Mouse (Mus musculus) heart, postnatal 4 days (tissue): Measurements from ENCODE around the gene Rcor2. TPM values are rescaled to one million over a fixed set of nuclear protein-coding genes. Genes with fewer than 3 reads are reported as not detected.

Source experiments
- DNase-seq: peaks from one replicate; pipeline ENCODE4 v3.0.0; 2021
- total RNA-seq, 2 experiments: library from RNA; stranded (reverse); gene quantifications; 2 replicates each; pipeline ENCODE4 v1.2.3; 2021

Gene Rcor2
- total RNA-seq, 2 experiments from 2014 or later, result 19.0 to 19.2 TPM

GRCm38 (mm10) chr19:7321391-7321790 lies 54.3 kb downstream of the Rcor2 start:
- DNase-seq, result no peak

Other genes starting within 250 kb of the Rcor2 start
- 1 to 10 TPM; 3.5 to 3.7 TPM for gene Fermt3, start 247.9 kb upstream of the Rcor2 start, total RNA-seq
- 100 to 1,000 TPM; 139 to 151 TPM for gene Stip1, start 227.4 kb upstream of the Rcor2 start, total RNA-seq
- 100 to 1,000 TPM; 107 to 126 TPM for gene Macrod1, start 210.5 kb upstream of the Rcor2 start, total RNA-seq
- 1 to 10 TPM; 1.8 to 2.1 TPM for gene Flrt1, start 161.6 kb upstream of the Rcor2 start, total RNA-seq
- gene Otub1, start 61.0 kb upstream of the Rcor2 start, total RNA-seq, result 100 to 1,000 TPM; 111 to 112 TPM
- gene Cox8a, start 49.7 kb upstream of the Rcor2 start, total RNA-seq, result 100 to 1,000 TPM; 836 to 917 TPM
- 10 to 100 TPM; 34.3 to 36.9 TPM for gene Naa40, start 26.1 kb upstream of the Rcor2 start, total RNA-seq
- gene Mark2, start 74.5 kb downstream of the Rcor2 start, total RNA-seq, result 10 to 100 TPM; 54.9 to 58.4 TPM
- gene Spindoc, start 115.7 kb downstream of the Rcor2 start, total RNA-seq, result 10 to 100 TPM; 29.4 to 30.8 TPM
- 10 to 100 TPM; 28.4 to 28.5 TPM for gene 2700081O15Rik, start 150.3 kb downstream of the Rcor2 start, total RNA-seq
- gene Rtn3, start 216.0 kb downstream of the Rcor2 start, total RNA-seq, result 100 to 1,000 TPM; 119 TPM
- 10 to 100 TPM; 35.1 to 36.9 TPM for gene Atl3, start 226.7 kb downstream of the Rcor2 start, total RNA-seq